24 mouse cellular contexts compared by ENCODE assay signal in genomic region chr16:73203542-73203941, GRCm38 (mm10).
"Had no signal": no experiment of that assay in that cellular context is flagged by ENCODE, and none has a peak within 500 bp of the region (broad histone marks: within the 10 kb centered on the region; RNA-seq: fewer than 3 reads in every experiment).

No protein-coding gene starts in this region.

- DNase-seq: kidney, adult 2 months; liver; lung, adult 18-20 months; lung, postnatal 10 days; lung, postnatal 36 days; midbrain, embryonic 14.5 days; right cerebral cortex, adult 18-20 months; right cerebral cortex, postnatal 14 days; right cerebral cortex, postnatal 4 days; thymus, adult 2 months; thymus, postnatal 14 days; thymus, postnatal 4 days had no signal

- H3K9ac ChIP-seq: limb, embryonic 13.5 days; liver, embryonic 12.5 days; liver, embryonic 15.5 days; lung, embryonic 15.5 days; neural tube, embryonic 12.5 days; neural tube, embryonic 15.5 days had no signal

- ATAC-seq: intestine, postnatal 0 days; liver, embryonic 12.5 days had no signal

- H3K4me1 ChIP-seq: limb, embryonic 10.5 days; limb, embryonic 13.5 days; liver, embryonic 12.5 days; liver, embryonic 15.5 days; lung, embryonic 15.5 days; midbrain, embryonic 10.5 days; neural tube, embryonic 12.5 days; neural tube, embryonic 15.5 days had no signal

- H3K36me3 ChIP-seq: limb, embryonic 10.5 days; limb, embryonic 13.5 days; liver, embryonic 12.5 days; liver, embryonic 15.5 days; lung, embryonic 15.5 days; midbrain, embryonic 10.5 days; neural tube, embryonic 12.5 days; neural tube, embryonic 15.5 days had no signal

- H3K4me3 ChIP-seq: layer of hippocampus, adult 2 months; limb, embryonic 10.5 days; limb, embryonic 13.5 days; liver, embryonic 12.5 days; liver, embryonic 15.5 days; lung, embryonic 15.5 days; midbrain, embryonic 10.5 days; neural tube, embryonic 12.5 days; neural tube, embryonic 15.5 days had no signal

- H3K9me3 ChIP-seq: limb, embryonic 10.5 days; limb, embryonic 13.5 days; liver, embryonic 12.5 days; liver, embryonic 15.5 days; lung, embryonic 15.5 days; midbrain, embryonic 10.5 days; neural tube, embryonic 12.5 days; neural tube, embryonic 15.5 days had no signal

- H3K27me3 ChIP-seq: limb, embryonic 13.5 days; liver, embryonic 12.5 days; liver, embryonic 15.5 days; lung, embryonic 15.5 days; neural tube, embryonic 12.5 days; neural tube, embryonic 15.5 days had no signal

- H3K27ac ChIP-seq: kidney, postnatal 0 days; layer of hippocampus, adult 2 months; limb, embryonic 10.5 days; limb, embryonic 13.5 days; liver, embryonic 12.5 days; liver, embryonic 15.5 days; lung, embryonic 15.5 days; midbrain, embryonic 10.5 days; neural tube, embryonic 12.5 days; neural tube, embryonic 15.5 days; stomach, postnatal 0 days had no signal

- H3K4me2 ChIP-seq: limb, embryonic 13.5 days; liver, embryonic 12.5 days; liver, embryonic 15.5 days; lung, embryonic 15.5 days; neural tube, embryonic 12.5 days; neural tube, embryonic 15.5 days had no signal
